Mouse (Mus musculus) leukemia stem cell, adult 10-12 weeks (primary cell): Measurements from ENCODE around the gene Gm5662. TPM values are rescaled to one million over a fixed set of nuclear protein-coding genes. Genes with fewer than 3 reads are reported as not detected.

Experiments
- polyA plus RNA-seq: library from polyadenylated mRNA; stranded (reverse); fragments of >175 nt; gene quantifications from 2 replicates; pipeline ENCODE4 v1.2.3, GENCODE M21; 2012; ENCODE audit warnings: low replicate concordance

Gene Gm5662
- not detected in 2 replicates for polyA plus RNA-seq

GRCm38 (mm10) chr12:88274400-88274799 is at the start of gene Gm5662:
Gene Gm5662, minus strand, starts transcription at chr12:88274500.

DNA sequence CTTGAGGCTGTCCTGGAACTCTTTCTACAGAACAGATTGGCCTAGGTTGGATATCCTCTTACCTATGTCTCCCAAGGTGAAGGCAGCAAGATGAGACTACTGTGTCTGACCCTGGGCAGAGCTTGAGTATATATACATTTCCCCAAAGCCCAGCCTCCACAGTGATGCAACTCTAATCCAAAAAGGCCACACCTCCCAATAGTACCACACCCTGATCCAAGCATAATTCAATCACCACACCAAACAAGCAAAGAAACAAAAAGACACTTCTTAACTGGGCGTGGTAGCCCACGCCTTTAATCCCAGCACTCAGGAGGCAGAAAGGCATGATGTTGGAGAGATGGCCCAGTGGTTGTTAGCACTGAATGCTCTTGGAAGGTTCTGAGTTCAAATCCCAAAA is 49.6 kb upstream of the Gm5662 start, which contains the start of gene Gm5039:
Gm5039 (minus strand) TSS at position 101 of the 400 bp plus-strand sequence.

DNA sequence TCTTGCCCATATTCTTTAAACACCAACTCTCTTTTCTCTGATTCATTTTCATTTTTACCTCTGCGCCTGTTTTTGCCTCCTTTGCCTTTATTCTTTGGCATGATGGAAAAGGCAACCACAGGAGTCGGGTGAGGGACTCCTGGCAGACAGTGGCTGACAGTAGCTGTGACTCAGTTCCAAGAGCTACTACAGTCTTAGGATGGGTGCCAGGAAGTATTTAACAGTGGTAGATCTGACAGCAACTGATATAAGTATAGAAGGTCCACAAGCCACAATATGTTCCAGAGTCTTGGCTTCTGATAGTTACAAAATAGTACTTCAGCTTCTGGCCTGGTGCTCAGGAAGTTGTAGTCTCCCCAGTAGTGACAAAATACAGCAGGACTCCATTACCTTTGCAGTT is 24.3 kb downstream of the Gm5662 start, which contains the start of gene Gm8332:
Gm8332 (minus strand) TSS at position 101 of the 400 bp plus-strand sequence.

Other genes starting within 250 kb of the Gm5662 start
- gene Gm2056, start 247.5 kb downstream of the Gm5662 start, polyA plus RNA-seq, result not detected in 2 replicates
- gene Gm16368, start 190.8 kb downstream of the Gm5662 start, polyA plus RNA-seq, result not detected in 2 replicates
- not detected in 2 replicates for gene Gm10436, start 92.4 kb downstream of the Gm5662 start, polyA plus RNA-seq
- not detected in 2 replicates for gene Gm8332, start 24.4 kb downstream of the Gm5662 start, polyA plus RNA-seq
- gene Gm5039, start 49.5 kb upstream of the Gm5662 start, polyA plus RNA-seq, result not detected in 2 replicates
- gene Adck1, start 86.1 kb upstream of the Gm5662 start, polyA plus RNA-seq, result 1.9 and 5.8 TPM in 2 replicates